Mouse (Mus musculus) kidney, adult 2 months (tissue): Measurements from ENCODE around the gene Rgma.

ENCODE experiments used
- CTCF ChIP-seq: fragments of 200-500 bp; conservative IDR thresholded peaks from 2 replicates; pipeline ENCODE4 v1.5.1; 2011; ENCODE audit warnings: low read depth, mild to moderate bottlenecking, control low read depth, low read length, moderate library complexity, mixed read lengths; ENCODE audit not compliant: insufficient read depth, insufficient read length
- POLR2A ChIP-seq: fragments of 200-500 bp; IDR thresholded peaks from one replicate; pipeline ENCODE4 v1.6.1; 2011; ENCODE audit warnings: low read depth, low read length, control low read depth

DNA sequence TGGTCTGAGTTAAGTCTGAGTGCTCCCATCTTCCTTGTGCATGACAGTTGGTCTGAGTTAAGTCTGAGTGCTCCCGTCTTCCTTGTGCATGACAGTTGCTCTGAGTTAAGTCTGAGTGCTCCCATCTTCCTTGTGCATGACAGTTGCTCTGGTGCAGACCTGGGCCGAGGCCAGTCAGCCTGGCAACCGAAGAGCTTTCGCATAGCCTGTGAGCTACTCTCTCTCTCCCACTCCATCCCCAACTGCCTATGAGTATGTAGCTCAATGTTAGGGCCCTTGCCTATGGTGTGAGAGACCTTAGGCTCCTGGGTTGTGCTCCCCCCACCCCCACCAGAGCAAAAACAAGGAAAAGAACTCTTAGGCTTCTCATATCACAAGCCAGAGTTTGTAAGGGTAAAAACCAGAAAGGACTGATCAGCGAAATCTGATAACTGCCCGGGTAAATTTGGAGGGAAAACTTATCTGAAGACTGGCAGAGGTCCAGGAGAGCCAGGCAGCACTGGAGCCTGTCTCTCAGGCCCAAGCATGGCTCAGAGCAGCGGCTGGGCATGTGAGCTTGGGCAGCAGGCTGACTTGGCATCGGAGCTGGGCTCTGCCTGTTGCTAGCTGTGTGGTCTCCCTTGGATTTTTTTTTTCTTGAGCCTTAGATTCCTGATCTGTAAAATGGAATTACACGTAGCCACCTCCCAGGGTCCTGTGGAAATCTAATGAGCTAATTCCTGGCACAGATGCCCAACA, 46.1 kb downstream of the Rgma start:
- TF ChIP-seq POLR2A = no peak
- no peak for TF ChIP-seq CTCF
